9 mouse cellular contexts compared by ENCODE assay signal in the genomic region with DNA sequence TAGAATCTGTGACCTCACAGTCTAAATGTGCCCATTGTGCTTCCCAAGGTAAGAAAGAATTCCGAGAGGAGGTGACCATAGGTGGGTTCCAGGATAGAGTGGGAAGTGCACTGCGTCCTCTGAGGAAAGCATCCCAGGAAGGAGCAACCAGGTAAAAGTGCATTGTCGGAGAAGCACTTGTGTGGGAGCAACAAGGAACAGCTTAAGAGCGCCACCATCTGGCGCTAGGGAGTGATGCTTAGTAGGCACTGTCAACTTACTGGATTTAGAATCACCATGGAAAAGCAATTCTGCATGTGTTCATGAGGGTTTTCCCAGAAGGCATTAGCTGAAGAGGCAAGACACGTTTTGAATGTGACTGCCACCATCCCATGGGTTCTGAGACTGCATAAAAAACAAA.
DNase-seq lines count a peak whose midpoint lies in the region; ATAC-seq and TF ChIP-seq lines count a peak whose summit lies in the region.
"Had no signal": no experiment of that assay in that cellular context is flagged by ENCODE, and none has a peak within 500 bp of the region (broad histone marks: within the 10 kb centered on the region; RNA-seq: fewer than 3 reads in every experiment).

No protein-coding gene starts in this region.

- TF ChIP-seq CTCF in kidney, postnatal 0 days (IDR thresholded peaks at IDR 0.05; ENCODE audit: low read depth) = peak; percentile 45; the same call in 1 of the 2 replicates

- no peaks in the 10 kb centered on the region for H3K27me3 ChIP-seq in kidney, postnatal 0 days (ENCODE audit: insufficient read depth, low read length)
- no peaks in the 10 kb centered on the region for H3K27me3 ChIP-seq in kidney, embryonic 15.5 days
- no peaks in the 10 kb centered on the region for H3K27me3 ChIP-seq in intestine, embryonic 15.5 days (replicated peaks)
- H3K27me3 ChIP-seq: lung, embryonic 15.5 days had no signal

- no peak overlapping the region for H3K27ac ChIP-seq in kidney, postnatal 0 days
- H3K27ac ChIP-seq in kidney, embryonic 15.5 days = no peak overlapping the region
- H3K27ac ChIP-seq in ES-E14 (ENCODE audit: insufficient read depth, low read depth, low read length, poor library complexity, severe bottlenecking) = no peak overlapping the region
- H3K27ac ChIP-seq in intestine, embryonic 15.5 days = no peak overlapping the region
- H3K27ac ChIP-seq: lung, embryonic 15.5 days had no signal

- H3K9ac ChIP-seq in kidney, postnatal 0 days (ENCODE audit: low read depth, low read length) = no peak overlapping the region
- no peak overlapping the region for H3K9ac ChIP-seq in kidney, embryonic 15.5 days
- no peak overlapping the region for H3K9ac ChIP-seq in ES-E14 (ENCODE audit: insufficient read depth, low read depth, low read length, poor library complexity, severe bottlenecking)
- H3K9ac ChIP-seq in intestine, embryonic 15.5 days = no peak overlapping the region; the same call in 1 of the 2 replicates
- H3K9ac ChIP-seq: lung, embryonic 15.5 days had no signal

- no peaks in the 10 kb centered on the region for H3K9me3 ChIP-seq in kidney, postnatal 0 days (replicated peaks; ENCODE audit: low read length)
- H3K9me3 ChIP-seq in kidney, embryonic 15.5 days (replicated peaks) = no peaks in the 10 kb centered on the region
- no peaks in the 10 kb centered on the region for H3K9me3 ChIP-seq in ES-E14 (ENCODE audit: control insufficient read depth, insufficient read depth, low read depth, low read length)
- no peaks in the 10 kb centered on the region for H3K9me3 ChIP-seq in intestine, embryonic 15.5 days
- H3K9me3 ChIP-seq: lung, embryonic 15.5 days had no signal

- no peak overlapping the region for H3K4me2 ChIP-seq in kidney, postnatal 0 days (ENCODE audit: low read length)
- no peak overlapping the region for H3K4me2 ChIP-seq in kidney, embryonic 15.5 days
- H3K4me2 ChIP-seq in intestine, embryonic 15.5 days (replicated peaks) = no peak overlapping the region
- H3K4me2 ChIP-seq: lung, embryonic 15.5 days had no signal

- in situ Hi-C loops in ES-E14 (cut with MboI; ENCODE audit: low sequenced_read_pairs in 2 of 2, unreplicated experiment in 2 of 2) = no loop called here

- no peaks in the 10 kb centered on the region for H3K4me1 ChIP-seq in kidney, postnatal 0 days (replicated peaks; ENCODE audit: insufficient read depth, low read length)
- H3K4me1 ChIP-seq in kidney, embryonic 15.5 days = no peaks in the 10 kb centered on the region
- no peaks in the 10 kb centered on the region for H3K4me1 ChIP-seq in ES-E14 (ENCODE audit: control insufficient read depth in 2 of 2, insufficient read depth in 2 of 2, low read length in 2 of 2, poor library complexity in 1 of 2)
- no peaks in the 10 kb centered on the region for H3K4me1 ChIP-seq in intestine, embryonic 15.5 days (replicated peaks)
- H3K4me1 ChIP-seq: lung, embryonic 15.5 days had no signal

- H3K36me3 ChIP-seq in kidney, postnatal 0 days (ENCODE audit: insufficient read depth, low read length) = no peaks in the 10 kb centered on the region
- no peaks in the 10 kb centered on the region for H3K36me3 ChIP-seq in kidney, embryonic 15.5 days
- no peaks in the 10 kb centered on the region for H3K36me3 ChIP-seq in ES-E14 (ENCODE audit: control insufficient read depth, insufficient read depth, low read length, poor library complexity, severe bottlenecking)
- H3K36me3 ChIP-seq in intestine, embryonic 15.5 days = no peaks in the 10 kb centered on the region
- H3K36me3 ChIP-seq: lung, embryonic 15.5 days had no signal

- no peak for DNase-seq in kidney, postnatal 0 days (ENCODE audit: low spot score)
- peak; percentile 10 for DNase-seq in CD4-positive helper T cell, adult 2 months (ENCODE audit: low read depth, low spot score)
- DNase-seq in ES-E14 (ENCODE audit: low read depth, low spot score) = peak; percentile 52
- DNase-seq in cerebellum, postnatal 14 days = peak; percentile 15 to 50
- no peak for DNase-seq in thymus, postnatal 25 days

- ATAC-seq in kidney, postnatal 0 days (replicated peaks; ENCODE audit: low FRiP score, low read depth) = no peak
- no peak for ATAC-seq in kidney, embryonic 15.5 days (replicated peaks; ENCODE audit: low FRiP score)
- peak; percentile 80 for ATAC-seq in megakaryocyte-erythroid progenitor cell, adult 5-6 weeks (replicated peaks; ENCODE audit: low FRiP score, low TSS enrichment, poor library complexity, severe bottlenecking)
- no peak for ATAC-seq in intestine, embryonic 15.5 days

- WGBS in kidney, postnatal 0 days = 27% methylated on average over 6 of the region's 6 CpGs
- WGBS in kidney, embryonic 15.5 days = 21% methylated on average over 6 of the region's 6 CpGs
- WGBS in intestine, embryonic 15.5 days = 25% methylated on average over 6 of the region's 6 CpGs

- H3K4me3 ChIP-seq in kidney, postnatal 0 days (replicated peaks; ENCODE audit: low read depth, low read length) = no peak overlapping the region
- H3K4me3 ChIP-seq in kidney, embryonic 15.5 days (replicated peaks) = no peak overlapping the region
- no peak overlapping the region for H3K4me3 ChIP-seq in ES-E14 (ENCODE audit: insufficient read depth in 1 of 2, low read depth in 1 of 2, low read length in 2 of 2, poor library complexity in 1 of 2, severe bottlenecking in 1 of 2)
- H3K4me3 ChIP-seq in intestine, embryonic 15.5 days (replicated peaks) = no peak overlapping the region
- H3K4me3 ChIP-seq: lung, embryonic 15.5 days had no signal

TF ChIP-seq in ES-E14, 5 proteins besides CTCF, POLR2A, EP300 and RAD21:
- TF ChIP-seq ZC3H11A (IDR thresholded peaks at IDR 0.05; ENCODE audit: borderline replicate concordance, low read depth, low read length) = 0 out of 2 replicates have a peak, but pooled peaks have one; percentile 31
- TF ChIP-seq HCFC1 (IDR thresholded peaks at IDR 0.05; ENCODE audit: borderline replicate concordance, insufficient read depth, low read length) = no peak

Comparison
In these comparisons a context has a peak if more than half of its experiments do, and no peak if none do; other contexts are left out.
1. DNase-seq: peak in CD4-positive helper T cell, adult 2 months (single experiment), ES-E14 (single experiment) and cerebellum, postnatal 14 days (2 of 2); none in kidney, postnatal 0 days (single experiment) and thymus, postnatal 25 days (single experiment).